Comparison of ENCODE assay signal across 24 mouse cellular contexts in genomic region chr4:128932783-128933182, GRCm38 (mm10). TPM values are rescaled to one million over a fixed set of nuclear protein-coding genes. Genes with fewer than 3 reads are reported as not detected.
DNase-seq lines count a peak whose midpoint lies in the region; ATAC-seq and TF ChIP-seq lines count a peak whose summit lies in the region.
"Had no signal": no experiment of that assay in that cellular context is flagged by ENCODE, and none has a peak within 500 bp of the region (broad histone marks: within the 10 kb centered on the region; RNA-seq: fewer than 3 reads in every experiment).

No protein-coding gene starts in this region.

- DNase-seq in embryonic facial prominence, embryonic 10.5 days (ENCODE audit: low spot score) = no peak
- DNase-seq in kidney, postnatal 0 days (ENCODE audit: low spot score) = peak; percentile 13
- DNase-seq in kidney, postnatal 25 days = no peak
- no peak for DNase-seq in testis, postnatal 14 days (ENCODE audit: low spot score)
- no peak for DNase-seq in heart, postnatal 10 days
- DNase-seq: adrenal gland, adult 2 months; adrenal gland, postnatal 25 days; B cell, adult 2 months; cerebellum, adult 18-20 months; cerebellum, adult 9-11 months; cerebellum, postnatal 36 days; gastrocnemius, postnatal 10 days; heart, adult 18-20 months; heart, postnatal 14 days had no signal

- WGBS in embryonic facial prominence, embryonic 13.5 days = 57% methylated on average over 7 of the region's 7 CpGs
- 72% methylated on average over 7 of the region's 7 CpGs for WGBS in embryonic facial prominence, embryonic 10.5 days
- WGBS in kidney, postnatal 0 days = 43% methylated on average over 7 of the region's 7 CpGs

- H3K4me3 ChIP-seq in embryonic facial prominence, embryonic 13.5 days = no peak overlapping the region
- no peak overlapping the region for H3K4me3 ChIP-seq in embryonic facial prominence, embryonic 10.5 days
- H3K4me3 ChIP-seq in kidney, postnatal 0 days (replicated peaks; ENCODE audit: low read depth, low read length) = no peak overlapping the region
- H3K4me3 ChIP-seq in testis, adult 2 months (ENCODE audit: control insufficient read depth, low read depth, low read length) = peak overlapping the region; percentile 83
- H3K4me3 ChIP-seq: embryonic facial prominence, embryonic 15.5 days; erythroblast, embryonic 14.5 days; forebrain, embryonic 10.5 days; heart, embryonic 10.5 days; hindbrain, embryonic 15.5 days had no signal

- no peaks in the 10 kb centered on the region for H3K27me3 ChIP-seq in embryonic facial prominence, embryonic 13.5 days
- peaks cover 4% of the 10 kb centered on the region; the same call in 1 of the 2 replicates for H3K27me3 ChIP-seq in embryonic facial prominence, embryonic 10.5 days (replicated peaks; ENCODE audit: low read depth, poor library complexity, severe bottlenecking)
- H3K27me3 ChIP-seq in kidney, postnatal 0 days (ENCODE audit: insufficient read depth, low read length) = no peaks in the 10 kb centered on the region
- H3K27me3 ChIP-seq in testis, adult 2 months (ENCODE audit: control insufficient read depth, insufficient read depth, low read length) = no peaks in the 10 kb centered on the region
- H3K27me3 ChIP-seq: embryonic facial prominence, embryonic 15.5 days; hindbrain, embryonic 15.5 days; Patski had no signal

- H3K9me3 ChIP-seq in embryonic facial prominence, embryonic 13.5 days = no peaks in the 10 kb centered on the region
- H3K9me3 ChIP-seq in embryonic facial prominence, embryonic 10.5 days = no peaks in the 10 kb centered on the region
- no peaks in the 10 kb centered on the region for H3K9me3 ChIP-seq in kidney, postnatal 0 days (replicated peaks; ENCODE audit: low read length)
- H3K9me3 ChIP-seq: embryonic facial prominence, embryonic 15.5 days; forebrain, embryonic 10.5 days; heart, embryonic 10.5 days; hindbrain, embryonic 15.5 days had no signal

- no peak for TF ChIP-seq CTCF in kidney, postnatal 0 days (IDR thresholded peaks at IDR 0.05; ENCODE audit: low read depth)
- TF ChIP-seq CTCF in testis, adult 2 months (IDR thresholded peaks at IDR 0.05; ENCODE audit: control insufficient read depth, insufficient read depth, insufficient replicate concordance, low read depth, low read length) = no peak

- H3K27ac ChIP-seq in embryonic facial prominence, embryonic 13.5 days = no peak overlapping the region
- H3K27ac ChIP-seq in embryonic facial prominence, embryonic 10.5 days (replicated peaks) = no peak overlapping the region
- no peak overlapping the region for H3K27ac ChIP-seq in kidney, postnatal 0 days
- no peak overlapping the region for H3K27ac ChIP-seq in testis, adult 2 months (ENCODE audit: control insufficient read depth, insufficient read depth, low read depth, low read length)
- H3K27ac ChIP-seq: embryonic facial prominence, embryonic 15.5 days; forebrain, embryonic 10.5 days; heart, embryonic 10.5 days; hindbrain, embryonic 15.5 days had no signal

- no peak overlapping the region for H3K4me2 ChIP-seq in embryonic facial prominence, embryonic 13.5 days
- H3K4me2 ChIP-seq in kidney, postnatal 0 days (ENCODE audit: low read length) = no peak overlapping the region
- H3K4me2 ChIP-seq: embryonic facial prominence, embryonic 15.5 days; hindbrain, embryonic 15.5 days had no signal

- no peak for ATAC-seq in embryonic facial prominence, embryonic 13.5 days (ENCODE audit: insufficient number of reproducible peaks, insufficient read depth, low FRiP score, low TSS enrichment, low read depth)
- ATAC-seq in kidney, postnatal 0 days (replicated peaks; ENCODE audit: low FRiP score, low read depth) = no peak
- ATAC-seq: CD4-positive, CD25-positive, alpha-beta regulatory T cell, adult 4 months; forebrain, embryonic 16.5 days; Patski had no signal

- intact Hi-C loops in heart, postnatal 10 days (cut with DNase I) = no loop called here

- H3K36me3 ChIP-seq in embryonic facial prominence, embryonic 13.5 days = no peaks in the 10 kb centered on the region
- no peaks in the 10 kb centered on the region for H3K36me3 ChIP-seq in embryonic facial prominence, embryonic 10.5 days (replicated peaks)
- no peaks in the 10 kb centered on the region for H3K36me3 ChIP-seq in kidney, postnatal 0 days (ENCODE audit: insufficient read depth, low read length)
- no peaks in the 10 kb centered on the region for H3K36me3 ChIP-seq in testis, adult 2 months (ENCODE audit: control insufficient read depth, insufficient read depth, low read length)
- H3K36me3 ChIP-seq: embryonic facial prominence, embryonic 15.5 days; forebrain, embryonic 10.5 days; heart, embryonic 10.5 days; hindbrain, embryonic 15.5 days had no signal

- peak overlapping the region; percentile 16; the same call in 1 of the 2 replicates for H3K9ac ChIP-seq in embryonic facial prominence, embryonic 13.5 days
- H3K9ac ChIP-seq in kidney, postnatal 0 days (ENCODE audit: low read depth, low read length) = no peak overlapping the region
- H3K9ac ChIP-seq: embryonic facial prominence, embryonic 15.5 days; hindbrain, embryonic 15.5 days had no signal

- H3K4me1 ChIP-seq in embryonic facial prominence, embryonic 13.5 days = no peaks in the 10 kb centered on the region
- H3K4me1 ChIP-seq in embryonic facial prominence, embryonic 10.5 days = 0 out of 2 replicates have a peak, but pooled peaks cover 4% of the 10 kb centered on the region
- H3K4me1 ChIP-seq in kidney, postnatal 0 days (replicated peaks; ENCODE audit: insufficient read depth, low read length) = no peaks in the 10 kb centered on the region
- H3K4me1 ChIP-seq in testis, adult 2 months (ENCODE audit: control insufficient read depth, insufficient read depth, low read length) = no peaks in the 10 kb centered on the region; the same call in 1 of the 2 replicates
- H3K4me1 ChIP-seq: embryonic facial prominence, embryonic 15.5 days; forebrain, embryonic 10.5 days; hindbrain, embryonic 15.5 days had no signal

- no peak for TF ChIP-seq POLR2A in testis, adult 2 months (IDR thresholded peaks at IDR 0.05; ENCODE audit: control insufficient read depth, low read depth, low read length)

RNA-seq across cellular contexts. Expression of gene Azin2, which starts 29.5 kb away (rescaled TPM):
- polyA plus RNA-seq in embryonic facial prominence, embryonic 13.5 days (2015; fragmentation: Nextera tagmentation; extraction: Ambion mirVana) = 31.5 and 36.3 TPM in 2 replicates
- polyA plus RNA-seq in embryonic facial prominence, embryonic 10.5 days (2016; fragmentation: Nextera tagmentation; extraction: Ambion mirVana) = 11.4 and 12.1 TPM in 2 replicates
- 21.5 and 23.0 TPM in 2 replicates for polyA plus RNA-seq in kidney, postnatal 0 days (2015; fragmentation: Nextera tagmentation; extraction: Ambion mirVana)
- 213 and 251 TPM in 2 replicates for polyA plus RNA-seq in testis, adult 2 months (2012; rRNA removed)
- total RNA-seq in heart, postnatal 10 days (2021) = 1 to 10 TPM; 5.8 to 6.0 TPM
- polyA plus RNA-seq: erythroblast, embryonic 14.5 days had no signal

RNA-seq across cellular contexts. Expression of gene Trim62, which starts 49.4 kb away (rescaled TPM):
- 8.2 and 11.0 TPM in 2 replicates for polyA plus RNA-seq in embryonic facial prominence, embryonic 13.5 days (2015; fragmentation: Nextera tagmentation; extraction: Ambion mirVana)
- 10.6 and 11.9 TPM in 2 replicates for polyA plus RNA-seq in embryonic facial prominence, embryonic 10.5 days (2016; fragmentation: Nextera tagmentation; extraction: Ambion mirVana)
- polyA plus RNA-seq in kidney, postnatal 0 days (2015; fragmentation: Nextera tagmentation; extraction: Ambion mirVana) = 5.4 and 6.2 TPM in 2 replicates
- 5.8 and 6.6 TPM in 2 replicates for polyA plus RNA-seq in testis, adult 2 months (2012; rRNA removed)
- total RNA-seq in heart, postnatal 10 days (2021) = 1 to 10 TPM; 2.3 to 2.5 TPM
- polyA plus RNA-seq: erythroblast, embryonic 14.5 days had no signal

RNA-seq across cellular contexts. Expression of gene Ak2, which starts 59.0 kb away (rescaled TPM):
- polyA plus RNA-seq in embryonic facial prominence, embryonic 13.5 days (2015; fragmentation: Nextera tagmentation; extraction: Ambion mirVana) = 180 and 194 TPM in 2 replicates
- polyA plus RNA-seq in embryonic facial prominence, embryonic 10.5 days (2016; fragmentation: Nextera tagmentation; extraction: Ambion mirVana) = 219 and 224 TPM in 2 replicates
- polyA plus RNA-seq in kidney, postnatal 0 days (2015; fragmentation: Nextera tagmentation; extraction: Ambion mirVana) = 173 and 188 TPM in 2 replicates
- 98.0 and 115 TPM in 2 replicates for polyA plus RNA-seq in testis, adult 2 months (2012; rRNA removed)
- total RNA-seq in heart, postnatal 10 days (2021) = 10 to 100 TPM; 91.3 to 93.4 TPM
